Mouse (Mus musculus): ENCODE data around the gene Inpp5a.

GRCm38 (mm10) chr7:139400926-139401325 lies 12.0 kb downstream of the Inpp5a start:
- TF ChIP-seq POLR2A (IDR thresholded peaks at IDR 0.05; ENCODE audit: borderline replicate concordance, extremely low read depth, insufficient read depth, insufficient read length, poor library complexity, severe bottlenecking) (no peak), CTCF (IDR thresholded peaks at IDR 0.05; ENCODE audit: borderline replicate concordance, extremely low read depth, insufficient read depth, insufficient read length) (no peak)

Measured in brain, embryonic 14.5 days (tissue).